Mouse (Mus musculus): ENCODE measurements around the gene Prune2. TPM values are rescaled to one million over a fixed set of nuclear protein-coding genes. Genes with fewer than 3 reads are reported as not detected.
"Not testable (repeated sequence)": the region's sequence is repeated elsewhere in the genome, so short reads cannot be mapped to it uniquely, and the experiment has no call there.

Prune2 gene
- polyA plus RNA-seq, 1 experiment: 0.84 TPM

DNA sequence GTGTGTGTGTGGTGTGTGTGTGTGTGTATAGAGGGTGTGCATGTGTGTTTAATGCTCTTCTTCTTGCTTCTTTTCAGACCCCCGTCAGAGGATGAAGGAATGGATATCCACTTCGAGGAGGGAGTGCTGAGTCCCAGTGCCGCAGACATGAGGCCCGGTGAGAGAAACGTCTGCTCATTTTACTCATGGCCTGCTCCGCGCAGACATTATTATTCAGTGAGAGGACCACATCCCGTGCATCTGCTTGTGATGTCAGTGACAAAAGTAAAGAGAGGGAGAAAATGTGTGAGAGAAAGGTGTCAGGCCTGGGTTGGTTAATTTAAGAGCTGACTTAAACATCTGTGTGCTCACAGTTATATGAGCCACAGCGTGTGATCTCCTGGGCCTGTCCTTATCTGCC is 212.3 kb downstream of the Prune2 start:
- no peak for DNase-seq
- Histone ChIP-seq H3K27me3 (ENCODE audit: control insufficient read depth, insufficient read depth, low read length) (no peaks in the 10 kb centered on the region), H3K4me1 (replicated peaks; ENCODE audit: control insufficient read depth, insufficient read depth, low read length) (0 out of 2 replicates have a peak, but pooled peaks cover 2% of the 10 kb centered on the region), H3K27ac (ENCODE audit: control insufficient read depth, insufficient read depth, low read length) (no peak overlapping the region), H3K36me3 (ENCODE audit: control insufficient read depth, insufficient read depth, low read length) (no peaks in the 10 kb centered on the region), H3K4me3 (ENCODE audit: control insufficient read depth, insufficient read depth, low read length) (no peak overlapping the region)
- TF ChIP-seq CTCF (IDR thresholded peaks at IDR 0.05; ENCODE audit: borderline replicate concordance, control insufficient read depth, extremely low read depth, insufficient read depth, low read length, poor library complexity) (no peak), POLR2A (IDR thresholded peaks at IDR 0.05; ENCODE audit: control insufficient read depth, extremely low read depth, insufficient read depth, low read length, poor library complexity) (no peak)
- 97% methylated on average over 9 of the region's 9 CpGs for WGBS

DNA sequence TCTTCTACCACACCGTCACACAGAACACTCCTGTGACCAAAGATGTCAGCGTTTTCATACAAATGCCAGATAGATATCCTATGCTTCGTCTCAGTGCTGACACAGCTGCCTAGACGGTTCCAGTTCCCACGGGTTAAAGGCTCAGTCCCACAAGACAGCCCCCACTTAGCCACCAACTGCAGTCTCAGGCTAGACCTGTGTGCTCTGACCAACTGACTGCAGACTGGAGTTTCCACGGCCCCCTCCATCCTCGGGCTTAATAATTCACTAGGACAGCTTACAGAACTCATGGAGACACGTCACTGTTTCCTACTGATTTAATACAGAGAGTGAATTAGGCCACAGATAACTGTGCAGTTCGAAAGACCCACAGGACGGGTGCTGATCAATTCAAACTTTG is 213.8 kb downstream of the Prune2 start:
- WGBS: 88% methylated on average over 10 of the region's 10 CpGs
- Histone ChIP-seq H3K4me3 (ENCODE audit: control insufficient read depth, insufficient read depth, low read length) (no peak overlapping the region), H3K36me3 (ENCODE audit: control insufficient read depth, insufficient read depth, low read length) (no peaks in the 10 kb centered on the region), H3K27me3 (ENCODE audit: control insufficient read depth, insufficient read depth, low read length) (no peaks in the 10 kb centered on the region), H3K27ac (ENCODE audit: control insufficient read depth, insufficient read depth, low read length) (no peak overlapping the region), H3K4me1 (replicated peaks; ENCODE audit: control insufficient read depth, insufficient read depth, low read length) (no peaks in the 10 kb centered on the region)
- DNase-seq: no peak
- TF ChIP-seq POLR2A (IDR thresholded peaks at IDR 0.05; ENCODE audit: control insufficient read depth, extremely low read depth, insufficient read depth, low read length, poor library complexity): no peak
- no peak for TF ChIP-seq CTCF (IDR thresholded peaks at IDR 0.05; ENCODE audit: borderline replicate concordance, control insufficient read depth, extremely low read depth, insufficient read depth, low read length, poor library complexity)

DNA sequence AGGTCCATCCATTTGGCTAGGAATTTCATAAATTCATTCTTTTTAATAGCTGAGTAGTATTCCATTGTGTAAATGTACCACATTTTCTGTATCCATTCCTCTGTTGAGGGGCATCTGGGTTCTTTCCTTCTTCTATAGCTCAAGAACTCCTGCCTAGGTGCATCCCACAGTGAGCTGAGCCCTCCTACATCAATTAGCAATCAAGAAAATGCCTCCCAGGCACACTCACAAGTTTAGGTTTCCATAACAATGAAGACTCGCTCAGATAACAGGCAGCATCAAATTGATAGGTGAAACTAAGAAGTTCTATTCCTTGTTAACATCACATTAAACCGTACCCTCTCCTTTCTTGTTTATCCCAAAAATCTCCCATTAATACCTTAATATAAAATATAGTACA is 218.6 kb downstream of the Prune2 start:
- not testable (repeated sequence) for H3K27me3 ChIP-seq (ENCODE audit: control insufficient read depth, insufficient read depth, low read length); H3K36me3 ChIP-seq (ENCODE audit: control insufficient read depth, insufficient read depth, low read length); H3K4me1 ChIP-seq (replicated peaks; ENCODE audit: control insufficient read depth, insufficient read depth, low read length); H3K4me3 ChIP-seq (ENCODE audit: control insufficient read depth, insufficient read depth, low read length); DNase-seq; H3K27ac ChIP-seq (ENCODE audit: control insufficient read depth, insufficient read depth, low read length)
- 98% methylated on average over 2 of the region's 2 CpGs for WGBS

DNA sequence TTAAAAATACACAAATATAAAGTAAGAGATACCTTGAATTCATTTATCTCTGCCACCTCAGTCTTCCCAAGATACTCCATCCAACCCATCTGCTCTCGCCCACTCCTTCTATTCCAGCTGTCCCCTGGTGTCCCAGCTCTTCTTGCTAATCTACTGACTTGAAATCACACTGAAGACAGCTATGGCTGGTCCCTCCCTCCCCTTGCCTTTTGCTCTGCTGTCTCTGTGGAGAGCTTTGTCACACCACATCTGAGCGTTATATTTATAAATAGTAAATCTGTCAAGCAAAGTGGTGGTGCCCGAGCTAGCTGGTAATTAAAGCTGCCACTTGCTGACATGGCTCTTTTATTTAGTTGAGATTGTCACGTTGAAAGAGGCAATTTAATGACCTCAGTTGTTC is 224.6 kb downstream of the Prune2 start:
- Histone ChIP-seq H3K36me3 (ENCODE audit: control insufficient read depth, insufficient read depth, low read length) (no peaks in the 10 kb centered on the region), H3K4me1 (replicated peaks; ENCODE audit: control insufficient read depth, insufficient read depth, low read length) (no peaks in the 10 kb centered on the region), H3K27ac (ENCODE audit: control insufficient read depth, insufficient read depth, low read length) (no peak overlapping the region), H3K4me3 (ENCODE audit: control insufficient read depth, insufficient read depth, low read length) (no peak overlapping the region), H3K27me3 (ENCODE audit: control insufficient read depth, insufficient read depth, low read length) (no peaks in the 10 kb centered on the region)
- no peak for DNase-seq
- 47% methylated on average over 4 of the region's 4 CpGs for WGBS
- TF ChIP-seq CTCF (IDR thresholded peaks at IDR 0.05; ENCODE audit: borderline replicate concordance, control insufficient read depth, extremely low read depth, insufficient read depth, low read length, poor library complexity) (no peak), POLR2A (IDR thresholded peaks at IDR 0.05; ENCODE audit: control insufficient read depth, extremely low read depth, insufficient read depth, low read length, poor library complexity) (no peak)

DNA sequence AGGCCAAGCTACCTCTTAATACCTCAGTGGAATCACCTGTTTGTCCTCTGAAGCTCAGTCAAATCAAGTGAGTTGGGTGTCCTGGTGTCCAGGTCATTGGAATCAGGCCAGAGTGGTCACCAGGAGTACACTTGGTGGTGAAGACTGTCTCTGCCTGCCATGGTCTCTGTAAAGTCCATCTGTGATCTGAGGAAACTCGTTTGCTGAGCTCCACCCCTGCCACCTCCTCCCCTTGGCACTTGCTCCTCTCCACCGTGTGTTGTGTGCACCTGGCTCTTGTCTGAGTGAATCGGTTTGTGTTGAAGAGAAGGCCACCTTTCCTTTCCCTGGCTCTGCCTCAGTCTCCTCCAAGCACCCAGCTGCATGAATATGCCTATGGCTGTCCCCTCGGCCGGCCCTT is 238.8 kb downstream of the Prune2 start:
- Histone ChIP-seq H3K36me3 (ENCODE audit: control insufficient read depth, insufficient read depth, low read length) (no peaks in the 10 kb centered on the region), H3K4me1 (replicated peaks; ENCODE audit: control insufficient read depth, insufficient read depth, low read length) (no peaks in the 10 kb centered on the region), H3K27me3 (ENCODE audit: control insufficient read depth, insufficient read depth, low read length) (no peaks in the 10 kb centered on the region), H3K27ac (ENCODE audit: control insufficient read depth, insufficient read depth, low read length) (no peak overlapping the region), H3K4me3 (ENCODE audit: control insufficient read depth, insufficient read depth, low read length) (no peak overlapping the region)
- TF ChIP-seq POLR2A (IDR thresholded peaks at IDR 0.05; ENCODE audit: control insufficient read depth, extremely low read depth, insufficient read depth, low read length, poor library complexity) (no peak), CTCF (IDR thresholded peaks at IDR 0.05; ENCODE audit: borderline replicate concordance, control insufficient read depth, extremely low read depth, insufficient read depth, low read length, poor library complexity) (no peak)
- 67% methylated on average over 5 of the region's 5 CpGs for WGBS
- DNase-seq: no peak

DNA sequence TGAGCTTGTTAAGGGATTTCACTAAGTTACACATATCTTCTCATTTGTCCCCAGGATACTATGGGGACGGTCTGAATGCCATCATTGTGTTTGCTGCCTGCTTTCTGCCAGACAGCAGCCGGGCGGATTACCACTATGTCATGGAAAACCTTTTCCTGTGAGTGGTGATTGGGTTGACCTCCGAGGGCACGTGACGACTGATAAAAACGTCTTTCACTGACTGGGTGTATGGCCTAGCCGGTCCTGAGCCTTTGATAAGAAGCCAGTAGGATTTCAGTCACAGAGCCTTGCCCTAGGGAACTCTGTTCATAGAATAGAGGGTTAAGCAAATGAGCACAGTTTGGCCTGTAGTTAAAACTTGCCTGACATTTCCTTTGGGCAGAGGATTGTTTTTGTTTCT is 243.1 kb downstream of the Prune2 start:
- 93% methylated on average over 8 of the region's 8 CpGs for WGBS
- Histone ChIP-seq H3K36me3 (ENCODE audit: control insufficient read depth, insufficient read depth, low read length) (no peaks in the 10 kb centered on the region), H3K27ac (ENCODE audit: control insufficient read depth, insufficient read depth, low read length) (no peak overlapping the region), H3K4me1 (replicated peaks; ENCODE audit: control insufficient read depth, insufficient read depth, low read length) (no peaks in the 10 kb centered on the region), H3K27me3 (ENCODE audit: control insufficient read depth, insufficient read depth, low read length) (no peaks in the 10 kb centered on the region), H3K4me3 (ENCODE audit: control insufficient read depth, insufficient read depth, low read length) (no peak overlapping the region)
- no peak for DNase-seq
- TF ChIP-seq POLR2A (IDR thresholded peaks at IDR 0.05; ENCODE audit: control insufficient read depth, extremely low read depth, insufficient read depth, low read length, poor library complexity) (no peak), CTCF (IDR thresholded peaks at IDR 0.05; ENCODE audit: borderline replicate concordance, control insufficient read depth, extremely low read depth, insufficient read depth, low read length, poor library complexity) (no peak)

DNA sequence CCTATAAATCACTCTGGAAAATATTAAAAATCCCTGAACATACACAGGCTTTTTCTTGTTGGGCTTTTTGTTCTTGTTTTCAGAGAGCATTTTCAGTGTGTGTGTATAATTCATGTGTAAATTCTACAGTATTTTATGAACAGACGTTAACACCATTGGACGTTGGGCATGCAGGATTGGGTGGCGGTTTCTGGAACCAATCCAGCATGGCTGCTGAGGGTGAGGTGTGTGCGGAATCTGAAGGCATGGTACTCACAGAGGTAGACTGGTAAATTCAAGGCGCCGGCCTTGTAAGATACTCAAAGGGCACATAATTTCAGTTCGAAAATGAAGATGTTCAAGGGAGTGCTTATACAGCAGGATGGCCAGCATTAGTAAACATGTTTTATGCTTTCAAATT is 251.2 kb downstream of the Prune2 start:
- TF ChIP-seq POLR2A (IDR thresholded peaks at IDR 0.05; ENCODE audit: control insufficient read depth, extremely low read depth, insufficient read depth, low read length, poor library complexity) (no peak), CTCF (IDR thresholded peaks at IDR 0.05; ENCODE audit: borderline replicate concordance, control insufficient read depth, extremely low read depth, insufficient read depth, low read length, poor library complexity) (no peak)
- Histone ChIP-seq H3K4me1 (replicated peaks; ENCODE audit: control insufficient read depth, insufficient read depth, low read length) (no peaks in the 10 kb centered on the region), H3K4me3 (ENCODE audit: control insufficient read depth, insufficient read depth, low read length) (no peak overlapping the region), H3K27me3 (ENCODE audit: control insufficient read depth, insufficient read depth, low read length) (no peaks in the 10 kb centered on the region), H3K27ac (ENCODE audit: control insufficient read depth, insufficient read depth, low read length) (no peak overlapping the region), H3K36me3 (ENCODE audit: control insufficient read depth, insufficient read depth, low read length) (no peaks in the 10 kb centered on the region)
- DNase-seq: no peak
- WGBS: 92% methylated on average over 7 of the region's 7 CpGs

Measured in thymus, adult 2 months (tissue).